Mouse (Mus musculus) embryonic fibroblast, embryonic 13.5 days (primary cell): Measurements from ENCODE around the gene Exoc4.

Source experiments
- CTCF ChIP-seq: IDR thresholded peaks from 2 replicates; pipeline ENCODE4 v1.5.1; 2011; ENCODE audit warnings: mild to moderate bottlenecking, control low read depth, low read length, moderate library complexity, borderline replicate concordance; ENCODE audit not compliant: insufficient read depth
- POLR2A ChIP-seq: IDR thresholded peaks from 2 replicates; pipeline ENCODE4 v1.6.1; 2011; ENCODE audit warnings: low read depth, mild to moderate bottlenecking, control low read depth, low read length, moderate library complexity

DNA sequence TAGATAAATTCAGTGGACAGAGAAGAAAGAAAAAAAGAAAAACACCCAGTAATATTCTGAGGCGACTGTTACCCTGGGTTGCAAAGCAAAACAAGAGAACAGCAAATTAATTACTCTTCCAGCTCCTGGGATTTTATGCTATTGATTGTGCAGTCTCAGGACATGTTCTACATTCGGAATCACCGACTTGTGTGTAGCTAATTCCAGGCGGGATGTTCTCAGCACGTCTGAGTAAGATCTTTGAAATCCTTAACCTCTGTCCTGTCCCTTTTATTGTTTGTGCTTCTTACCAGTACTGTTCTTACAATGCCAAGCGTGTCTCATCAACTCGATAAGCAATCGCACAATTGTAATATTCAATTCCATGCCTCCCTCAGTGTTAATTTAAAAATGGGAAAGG, 664.6 kb downstream of the Exoc4 start:
- TF ChIP-seq CTCF (no peak), POLR2A (no peak)
